Mouse (Mus musculus): Measurements from ENCODE around the gene Ets2.

GRCm38 (mm10) chr16:95750211-95750629, 48.3 kb downstream of the Ets2 start:
- TF ChIP-seq CTCF (IDR thresholded peaks at IDR 0.05; ENCODE audit: low read depth) (no peak), EP300 (optimal IDR thresholded peaks at IDR 0.05) (no peak)

Measured in stomach, postnatal 0 days (tissue).